Mouse (Mus musculus) C2C12 (cell line): ENCODE results near the gene Elf4.

Experiments used
- CTCF ChIP-seq: IDR thresholded peaks from one replicate; pipeline ENCODE4 v1.5.1; 2011; ENCODE audit not compliant: control insufficient read depth, insufficient read depth, insufficient read length
- MAX ChIP-seq: IDR thresholded peaks from one replicate; pipeline ENCODE4 v1.6.1; 2011; ENCODE audit warnings: mild to moderate bottlenecking, control low read depth
- USF1 ChIP-seq: IDR thresholded peaks from one replicate; pipeline ENCODE4 v1.6.1; 2011; ENCODE audit warnings: low read depth, mild to moderate bottlenecking, control low read depth, moderate library complexity

- no peak for TF ChIP-seq CTCF
- no peak for TF ChIP-seq MAX
- TF ChIP-seq USF1: no peak
These were observed 34.3 kb downstream of the Elf4 start for GRCm38 (mm10) chrX:48428642-48429041.
